Mouse (Mus musculus) monocyte, adult 5-6 weeks (primary cell): ENCODE results near the gene Cul7. TPM values are rescaled to one million over a fixed set of nuclear protein-coding genes. Genes with fewer than 3 reads are reported as not detected.

ENCODE experiments used
- ATAC-seq: fragments of 153-309, 156-312 bp; replicated peaks from 2 replicates; pipeline ENCODE4 v1.8.0; 2017; ENCODE audit warnings: mild to moderate bottlenecking; ENCODE audit not compliant: low TSS enrichment, insufficient number of reproducible peaks, severe bottlenecking, poor library complexity, low FRiP score
- total RNA-seq: library from RNA; stranded (forward); fragments of 200-1000, 200-491, 200-594 nt; gene quantifications from 3 replicates; pipeline ENCODE4 v1.2.3, GENCODE M21; 2017

The Cul7 gene
- total RNA-seq, 1 experiment from 2014 or later: 2.0 TPM

DNA sequence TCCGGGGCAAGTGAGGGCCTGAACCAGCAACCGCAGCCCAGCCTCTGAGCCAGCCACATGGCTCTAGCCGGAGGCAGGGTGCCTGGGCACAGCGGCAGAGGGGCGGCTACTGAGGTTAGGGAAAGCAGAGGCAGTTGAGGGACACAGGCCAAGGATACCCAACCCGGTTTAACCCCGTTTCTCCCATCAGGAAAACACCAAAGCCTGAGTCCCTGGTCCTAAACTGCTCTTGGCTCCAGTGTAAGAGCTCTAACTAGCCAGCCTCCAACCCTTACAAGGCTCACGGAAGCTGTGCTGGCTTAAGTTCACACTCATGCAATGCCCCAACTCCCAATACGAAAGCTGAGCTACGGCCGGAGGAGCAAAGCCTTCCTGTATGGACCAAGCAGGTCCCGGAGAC, 25.5 kb upstream of the Cul7 start:
- no peak for ATAC-seq

DNA sequence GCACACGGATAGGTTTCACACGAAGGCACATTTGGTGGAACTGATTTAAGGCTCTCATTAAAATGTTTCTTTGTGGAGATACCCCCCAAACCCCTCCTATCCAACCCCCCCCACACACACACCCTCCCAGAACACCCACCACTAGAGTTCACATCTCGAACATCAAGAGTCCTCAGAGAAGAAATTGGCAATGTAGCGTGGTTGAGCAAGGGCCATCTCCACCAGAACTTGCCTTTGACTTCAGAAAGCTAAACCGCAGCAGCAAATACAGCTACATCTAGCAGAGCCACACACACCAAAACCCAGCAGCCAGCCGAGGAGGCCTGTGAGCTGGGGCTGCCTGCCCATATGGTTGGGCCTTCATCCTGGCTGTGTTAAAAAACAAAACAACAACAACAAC, 22.7 kb upstream of the Cul7 start:
- no peak for ATAC-seq

- ATAC-seq: no peak
Observed at GRCm38 (mm10) chr17:46628471-46628790, 21.7 kb upstream of the Cul7 start.

DNA sequence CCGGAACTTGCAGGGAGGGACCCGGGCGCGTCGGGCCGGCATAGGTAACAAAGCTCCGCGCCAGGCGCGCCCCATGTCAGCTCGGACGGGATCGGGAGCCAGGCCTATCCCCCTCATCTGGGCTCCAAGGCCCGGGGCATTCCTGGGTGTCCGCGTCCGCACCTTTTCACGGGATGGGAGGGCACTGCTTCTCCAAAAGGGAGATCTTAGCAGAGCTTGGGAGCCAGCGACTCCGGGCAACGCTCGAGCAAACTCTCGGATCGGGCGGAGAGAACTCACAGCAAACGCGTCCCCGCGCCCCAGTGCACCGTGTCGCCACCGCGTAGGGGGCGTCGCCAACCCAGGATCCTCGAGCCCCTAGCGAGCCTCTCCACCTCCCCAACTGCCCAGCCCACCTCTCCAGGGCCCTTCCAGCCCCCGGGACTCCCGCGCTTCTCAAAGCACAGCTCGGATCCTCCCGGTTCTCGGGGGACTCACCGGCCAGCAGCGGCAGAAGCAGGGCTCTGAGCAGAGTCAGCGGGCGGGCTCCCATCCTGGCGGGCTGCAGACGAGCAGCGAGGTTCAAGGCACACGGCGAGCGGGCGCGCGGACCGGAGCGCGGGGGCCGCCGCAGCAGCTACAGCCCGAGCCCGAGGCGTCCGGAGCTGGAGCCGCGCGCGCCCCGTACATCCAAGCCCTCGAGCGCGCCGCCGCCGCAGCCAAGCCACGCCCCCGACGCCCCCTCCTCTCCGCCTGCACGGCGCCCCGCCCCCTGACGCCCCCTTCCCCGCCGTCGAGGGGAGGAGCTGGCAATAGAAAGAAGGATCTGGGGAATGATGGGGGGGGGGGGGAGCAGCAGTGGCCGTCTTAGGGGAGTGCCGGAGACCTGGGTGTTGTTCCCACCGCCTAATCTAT, 21.1 kb upstream of the Cul7 start, which contains the start of gene Ptk7:
TSS of gene Ptk7 (minus strand) at position 714 of the 894 bp plus-strand sequence.
- no peak for ATAC-seq

DNA sequence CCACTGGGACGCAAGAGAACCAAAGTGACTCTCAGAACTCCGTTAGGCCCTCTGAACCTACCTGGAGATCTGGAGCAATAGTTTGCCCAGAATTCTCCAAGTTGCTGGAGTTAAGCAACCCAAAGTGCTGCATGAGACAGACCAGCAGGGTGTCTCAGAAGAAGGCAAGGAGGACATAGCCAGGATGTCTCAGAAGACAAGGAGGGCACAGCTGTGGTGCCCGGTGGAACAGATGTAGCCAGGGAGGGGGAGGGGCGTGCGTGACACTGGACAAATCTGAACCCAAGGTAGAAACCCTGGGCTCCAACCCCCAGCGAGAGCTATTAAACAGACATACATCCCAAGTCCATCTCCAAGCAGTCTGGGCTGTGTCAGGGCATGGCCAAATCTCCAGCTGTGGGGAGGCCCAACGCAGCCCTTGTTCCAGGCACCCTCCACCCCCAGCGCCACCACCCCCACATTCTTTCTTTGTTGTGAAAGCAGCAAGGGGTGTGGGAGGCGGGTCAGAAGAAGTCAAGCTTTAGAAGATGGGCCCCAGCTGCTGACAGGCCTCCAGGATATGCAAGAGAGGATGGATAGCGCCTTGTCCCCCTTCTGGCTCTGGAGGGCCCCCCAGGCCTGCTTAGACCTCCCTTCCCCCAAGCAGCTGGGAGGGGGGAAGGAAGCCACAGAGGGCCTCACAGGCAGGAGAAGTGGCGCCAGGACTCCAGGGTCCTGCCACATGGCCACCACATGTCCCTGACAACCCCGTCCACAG, 20.3 kb upstream of the Cul7 start:
- no peak for ATAC-seq

GRCm38 (mm10) chr17:46636831-46637523, 13.2 kb upstream of the Cul7 start:
- peak; percentile 57 for ATAC-seq

DNA sequence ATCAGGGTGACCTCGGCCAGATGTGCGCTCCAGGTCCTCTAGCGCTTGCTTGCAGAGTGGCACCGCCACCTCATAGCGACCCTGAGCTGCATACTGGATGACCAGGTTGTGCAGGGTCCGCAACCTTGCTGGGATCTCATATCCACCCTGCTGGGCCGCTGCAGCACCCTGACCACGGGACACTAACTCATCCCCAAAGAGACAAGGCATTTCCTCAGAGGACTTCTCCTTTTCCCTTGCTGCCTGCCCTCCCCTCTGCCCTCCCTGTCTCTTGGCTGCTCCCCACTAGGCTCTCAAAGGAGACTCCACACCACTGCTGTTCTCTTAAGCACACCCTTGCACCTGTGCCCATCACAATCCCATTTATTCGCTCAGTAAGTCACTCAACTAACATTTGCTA, 10.2 kb upstream of the Cul7 start:
- peak; percentile 20; the same call in 1 of the 2 replicates for ATAC-seq

DNA sequence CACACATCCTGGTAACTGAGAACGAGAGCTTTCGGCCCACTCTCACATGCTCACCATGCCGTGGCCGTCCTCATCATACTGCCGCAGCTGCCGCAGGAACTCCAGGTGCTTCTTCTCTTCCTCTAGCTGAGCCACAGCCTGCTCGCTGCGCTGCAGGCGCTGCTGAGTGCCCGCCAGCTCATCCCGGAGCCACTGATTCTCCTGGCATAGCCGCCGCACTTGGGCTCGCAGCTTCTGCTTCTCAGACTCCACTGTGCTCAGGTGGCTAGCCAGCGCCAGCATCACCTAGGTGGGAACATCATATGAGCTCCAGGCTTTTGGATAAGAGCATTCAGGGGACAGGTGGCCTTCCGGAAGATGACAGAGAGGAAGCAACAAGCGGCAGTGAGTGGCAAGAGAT, 8.1 kb upstream of the Cul7 start:
- ATAC-seq: no peak

- no peak for ATAC-seq
Observed at GRCm38 (mm10) chr17:46644152-46644805, 5.9 kb upstream of the Cul7 start.

- no peak for ATAC-seq
Observed at GRCm38 (mm10) chr17:46644916-46645475, 5.1 kb upstream of the Cul7 start.

GRCm38 (mm10) chr17:46645561-46646321, 4.4 kb upstream of the Cul7 start, which contains the start of the genes Klc4 and Mrpl2:
Klc4 (minus strand) TSS chr17:46646022.
Mrpl2 (plus strand) TSS chr17:46646229.
- ATAC-seq: peak; percentile 88

DNA sequence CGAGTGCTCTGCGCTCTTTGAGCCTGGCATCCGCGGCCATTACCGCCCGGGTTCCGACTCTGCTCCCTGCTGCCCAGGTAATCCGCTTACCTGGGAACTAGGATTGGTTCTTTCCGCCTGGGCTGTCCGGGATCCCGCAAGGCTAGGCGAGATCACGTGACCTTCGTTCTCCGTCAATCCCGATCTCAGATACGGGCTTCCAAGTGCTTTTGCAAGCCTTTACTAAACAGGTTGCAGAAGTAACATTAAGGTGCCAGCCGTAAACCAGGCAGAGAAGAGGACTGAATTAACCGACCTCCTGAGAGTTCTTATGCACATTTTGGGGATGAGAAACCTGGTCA, 3.8 kb upstream of the Cul7 start:
- ATAC-seq: no peak

DNA sequence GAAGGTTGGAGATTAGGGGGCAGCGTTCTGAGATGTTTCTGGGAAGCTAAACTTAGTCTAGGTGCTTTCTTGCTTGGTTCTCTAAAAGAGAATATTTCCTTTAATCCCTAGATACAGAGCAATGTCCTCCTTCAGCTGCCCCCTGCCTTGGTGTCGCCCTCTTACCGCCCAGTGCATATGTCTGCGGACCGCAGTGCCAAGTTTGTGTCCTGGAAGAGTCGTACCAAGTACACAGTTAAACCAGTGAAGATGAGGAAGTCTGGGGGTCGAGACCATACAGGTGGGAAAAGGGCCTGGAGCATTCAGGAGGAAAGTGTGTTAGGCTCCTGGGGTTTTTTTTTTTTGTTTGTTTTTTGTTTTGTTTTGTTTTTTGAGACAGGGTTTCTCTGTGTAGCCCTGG, 2.9 kb upstream of the Cul7 start:
- no peak for ATAC-seq

- ATAC-seq: no peak
Observed at GRCm38 (mm10) chr17:46648436-46648835, 1.7 kb upstream of the Cul7 start.

GRCm38 (mm10) chr17:46649811-46650210, 326 bp upstream of the Cul7 start:
- ATAC-seq: no peak

- no peak for ATAC-seq
Observed at GRCm38 (mm10) chr17:46651292-46651691, 1.2 kb downstream of the Cul7 start.

- no peak for ATAC-seq
Observed at GRCm38 (mm10) chr17:46651755-46652547, 1.8 kb downstream of the Cul7 start.
